Mouse (Mus musculus) urinary bladder, postnatal 14 days (tissue): ENCODE results near the gene Acsf3.

Experiments used
- DNase-seq: peaks from one replicate; pipeline ENCODE4 v3.0.0; 2021; ENCODE audit warnings: low spot score

Gene Acsf3

GRCm38 (mm10) chr8:122851692-122852545, 76.6 kb downstream of the Acsf3 start:
- no peak for DNase-seq

GRCm38 (mm10) chr8:122852546-122852905, 77.2 kb downstream of the Acsf3 start:
- no peak for DNase-seq

GRCm38 (mm10) chr8:122853340-122853771, 78.1 kb downstream of the Acsf3 start:
- DNase-seq, result peak; percentile 29

GRCm38 (mm10) chr8:122854388-122854787, 79.1 kb downstream of the Acsf3 start:
- DNase-seq, result no peak

- DNase-seq, result no peak
These were observed 79.8 kb downstream of the Acsf3 start for GRCm38 (mm10) chr8:122855123-122855522.

- DNase-seq, result no peak
These were observed 81.0 kb downstream of the Acsf3 start for GRCm38 (mm10) chr8:122856288-122856687.

GRCm38 (mm10) chr8:122859843-122860242, 84.6 kb downstream of the Acsf3 start:
- DNase-seq, result no peak

- no peak for DNase-seq
These were observed 89.4 kb downstream of the Acsf3 start for GRCm38 (mm10) chr8:122864719-122865129.

- DNase-seq, result no peak
These were observed 90.2 kb downstream of the Acsf3 start for GRCm38 (mm10) chr8:122865441-122865840.

GRCm38 (mm10) chr8:122866231-122866630, 90.9 kb downstream of the Acsf3 start:
- no peak for DNase-seq
